Mouse (Mus musculus): Measurements from ENCODE around the gene Upf3b.

Gene Upf3b

DNA sequence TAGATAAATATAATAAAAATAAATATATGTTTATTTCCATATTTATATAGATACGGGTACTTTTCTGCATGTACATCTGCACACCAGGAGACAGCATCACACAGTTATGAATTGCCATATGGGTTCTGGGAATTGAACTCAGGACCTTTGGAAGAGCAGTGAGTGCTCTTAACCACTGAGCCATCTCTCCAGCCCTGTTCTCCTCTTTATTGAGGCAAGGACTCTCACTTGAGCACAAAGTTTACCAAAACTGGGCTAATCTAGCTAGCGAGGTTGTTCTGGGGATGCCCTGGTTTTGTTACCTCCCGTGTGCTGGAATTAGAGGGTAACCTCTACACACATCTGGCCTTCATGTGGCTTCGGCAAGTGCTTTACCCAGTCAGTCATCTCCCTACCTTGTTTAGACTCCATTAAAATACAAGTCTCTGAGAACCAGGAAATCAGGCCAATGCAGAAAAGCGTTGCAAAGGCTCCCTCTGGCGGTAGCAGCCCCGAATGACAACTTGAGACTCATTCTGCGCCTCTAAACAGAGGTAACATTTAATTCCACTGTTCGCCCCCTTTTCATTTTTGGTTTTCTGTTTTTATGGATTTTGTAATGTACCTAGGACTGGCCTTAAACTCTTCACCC, 35.7 kb downstream of the Upf3b start:
- DNase-seq: peak; percentile 48

DNA sequence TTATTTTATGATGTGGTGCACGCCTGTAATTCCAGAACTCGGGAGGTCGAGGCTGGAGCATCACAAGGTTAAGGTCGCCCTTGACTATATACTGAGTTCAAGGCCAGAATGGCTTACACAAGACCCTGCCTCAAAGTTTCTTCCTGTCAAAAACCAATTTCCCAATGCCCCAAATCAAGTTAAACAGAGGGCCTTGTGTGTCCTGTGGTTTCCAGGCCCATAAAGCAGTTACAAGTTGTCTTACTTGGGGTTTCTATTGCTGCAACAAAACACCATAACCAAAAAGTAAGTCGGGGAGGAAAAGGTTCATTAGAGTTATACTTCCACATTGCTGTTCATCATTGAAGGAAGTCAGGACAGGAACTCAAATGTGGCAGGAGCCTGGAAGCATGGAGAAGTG, 41.4 kb downstream of the Upf3b start:
- peak; percentile 31 for DNase-seq

DNA sequence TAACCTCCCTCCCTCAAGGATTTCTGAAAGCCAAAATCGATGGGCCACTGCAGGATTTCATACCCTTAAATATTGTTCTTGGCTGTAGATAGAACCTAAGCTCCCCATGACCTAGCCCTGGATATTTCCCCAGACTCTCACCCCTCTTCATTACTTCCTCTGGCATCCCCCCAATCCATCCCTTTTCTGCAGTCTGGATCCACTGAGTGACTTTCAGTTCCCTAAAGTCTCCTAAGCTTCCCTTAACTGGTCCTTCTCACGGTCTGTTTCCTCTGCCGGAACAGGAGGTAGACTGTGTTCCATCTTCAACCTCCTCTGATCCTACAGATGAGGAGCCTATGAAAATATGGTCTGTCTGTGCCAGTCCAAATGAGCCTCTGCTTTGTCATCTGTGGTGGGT, 42.8 kb downstream of the Upf3b start:
- peak; percentile 72 for DNase-seq

- peak; percentile 42 for DNase-seq
These were observed 46.2 kb downstream of the Upf3b start for GRCm38 (mm10) chrX:37063902-37064301.

DNA sequence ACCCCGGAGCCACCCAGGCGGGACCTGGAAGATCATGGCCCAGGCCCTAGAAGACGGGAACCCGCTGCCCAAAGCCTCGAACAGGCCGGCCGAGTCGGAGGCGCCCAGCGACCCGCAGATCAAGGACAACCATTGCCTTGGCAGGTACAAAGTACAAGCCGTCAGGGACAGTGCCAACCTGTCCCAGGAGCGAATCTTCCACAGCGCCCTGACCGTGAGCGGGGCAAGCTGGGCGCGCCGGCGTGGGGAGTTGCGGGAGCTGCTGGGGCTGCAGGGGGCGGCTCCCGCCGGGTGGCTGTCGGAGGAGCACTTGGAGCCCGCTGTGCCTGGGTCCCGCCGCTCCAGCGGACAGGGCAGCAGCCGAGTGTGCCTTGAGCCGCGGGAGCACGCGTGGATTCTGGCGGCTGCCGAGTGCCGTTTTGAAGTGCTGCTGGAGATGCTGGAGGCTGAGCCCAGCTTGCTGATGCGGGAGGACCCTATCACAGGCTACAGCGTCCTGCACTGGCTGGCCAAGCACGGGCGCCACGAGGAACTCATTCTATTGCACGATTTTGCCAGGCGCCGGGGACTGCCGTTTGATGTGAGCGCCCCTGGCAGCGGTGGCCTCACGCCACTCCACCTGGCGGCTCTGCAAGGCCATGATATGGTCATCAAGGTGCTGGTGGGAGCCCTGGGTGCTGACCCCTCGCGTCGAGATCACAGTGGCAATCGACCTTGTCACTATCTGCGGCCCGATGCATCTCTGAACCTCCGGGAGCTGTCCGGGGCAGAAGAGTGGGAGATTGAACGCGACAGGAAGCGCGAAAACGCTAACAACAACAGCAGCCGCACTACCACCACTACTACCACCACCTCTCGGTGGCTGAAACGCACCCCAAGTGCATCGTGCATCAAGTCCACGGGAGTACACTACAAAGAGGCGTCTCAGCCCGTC, 61.0 kb downstream of the Upf3b start:
- DNase-seq: peak; percentile 73

- peak; percentile 84 for DNase-seq
These were observed 61.8 kb downstream of the Upf3b start, which contains the start of gene Sowahd for GRCm38 (mm10) chrX:37048066-37048889. TSS of gene Sowahd (plus strand) at chrX:37048845.

DNA sequence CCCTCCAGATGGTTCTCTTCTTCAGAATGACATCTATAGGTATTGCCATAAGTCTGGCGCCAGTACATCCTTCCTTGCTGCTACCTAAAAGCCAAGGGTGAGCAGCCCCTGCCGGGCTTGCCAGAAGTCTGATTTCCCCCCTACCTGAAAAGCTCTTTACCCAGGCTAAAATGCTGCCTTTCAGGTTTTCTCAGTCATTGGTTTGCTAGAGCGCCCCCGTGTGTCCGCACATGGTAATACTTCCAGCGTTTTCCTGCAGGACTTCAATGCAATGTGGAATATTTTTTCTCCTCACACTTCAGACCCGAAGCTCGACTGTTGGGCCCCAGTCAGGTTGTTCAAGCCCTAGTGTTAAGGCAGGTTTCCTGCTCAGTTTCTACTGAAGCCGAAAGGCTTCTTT, 67.4 kb downstream of the Upf3b start:
- peak; percentile 45 for DNase-seq
